Mouse (Mus musculus): Measurements from ENCODE around the gene Chchd2. TPM values are rescaled to one million over a fixed set of nuclear protein-coding genes. Genes with fewer than 3 reads are reported as not detected.
"Not testable (repeated sequence)": the region's sequence is repeated elsewhere in the genome, so short reads cannot be mapped to it uniquely, and the experiment has no call there.

Gene Chchd2
- total RNA-seq, 1 experiment from 2014 or later: 116 TPM

DNA sequence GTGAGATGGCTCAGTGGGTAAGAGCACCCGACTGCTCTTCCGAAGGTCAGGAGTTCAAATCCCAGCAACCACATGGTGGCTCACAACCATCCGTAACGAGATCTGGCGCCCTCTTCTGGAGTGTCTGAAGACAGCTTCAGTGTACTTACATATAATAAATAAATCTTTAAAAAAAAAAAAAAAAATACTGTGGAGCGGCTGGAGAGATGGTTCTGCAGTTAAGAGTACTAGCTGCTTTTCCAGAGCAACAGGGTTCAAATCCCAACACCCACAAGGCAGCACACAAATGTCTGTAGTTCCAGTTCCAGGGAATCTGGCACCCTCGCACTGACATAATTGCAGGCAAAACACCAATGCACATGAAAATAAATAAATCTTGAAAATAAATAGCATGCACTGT, 3.1 kb upstream of the Chchd2 start:
- ATAC-seq (ENCODE audit: extremely low read depth, insufficient number of reproducible peaks, low FRiP score, poor library complexity, severe bottlenecking): not testable (repeated sequence)

DNA sequence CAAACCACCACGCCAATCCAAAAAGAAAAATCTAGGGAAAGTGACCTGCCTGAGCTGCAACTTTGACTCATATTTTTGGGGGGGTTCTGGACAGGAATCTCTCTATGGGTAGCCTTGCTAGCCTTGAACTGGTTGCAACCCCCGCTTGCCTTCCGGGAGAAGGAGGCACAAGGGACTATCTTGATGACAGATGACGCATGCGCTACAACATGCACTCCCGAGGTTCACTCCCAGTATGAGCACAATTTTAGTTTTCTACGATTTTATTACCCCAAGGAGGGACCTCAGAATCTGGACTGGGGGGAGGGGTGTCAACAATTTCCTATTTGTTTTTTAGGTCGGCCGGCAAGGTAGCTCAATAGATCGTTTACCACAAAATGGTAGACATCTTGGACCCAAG, 999 bp downstream of the Chchd2 start:
- ATAC-seq (ENCODE audit: extremely low read depth, insufficient number of reproducible peaks, low FRiP score, poor library complexity, severe bottlenecking): no peak

DNA sequence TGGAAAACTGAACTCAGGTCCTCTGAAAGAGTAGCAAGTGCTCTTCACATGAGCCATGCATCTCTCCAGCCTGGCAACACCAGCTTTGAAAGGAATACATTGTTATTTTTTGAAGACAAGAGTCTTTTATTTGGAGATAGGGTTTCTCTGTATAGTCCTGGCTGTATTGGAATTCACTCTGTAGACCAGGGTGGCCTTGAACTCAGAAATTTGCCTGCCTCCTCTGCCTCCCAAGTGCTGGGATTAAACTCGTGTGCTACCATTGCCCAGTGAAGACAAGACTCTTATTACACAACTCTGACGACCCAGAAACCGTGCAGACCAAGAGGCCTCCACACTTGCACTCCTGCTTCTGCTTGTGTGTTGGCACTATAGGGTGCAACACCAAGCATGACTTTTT, 7.4 kb downstream of the Chchd2 start:
- no peak for ATAC-seq (ENCODE audit: extremely low read depth, insufficient number of reproducible peaks, low FRiP score, poor library complexity, severe bottlenecking)

DNA sequence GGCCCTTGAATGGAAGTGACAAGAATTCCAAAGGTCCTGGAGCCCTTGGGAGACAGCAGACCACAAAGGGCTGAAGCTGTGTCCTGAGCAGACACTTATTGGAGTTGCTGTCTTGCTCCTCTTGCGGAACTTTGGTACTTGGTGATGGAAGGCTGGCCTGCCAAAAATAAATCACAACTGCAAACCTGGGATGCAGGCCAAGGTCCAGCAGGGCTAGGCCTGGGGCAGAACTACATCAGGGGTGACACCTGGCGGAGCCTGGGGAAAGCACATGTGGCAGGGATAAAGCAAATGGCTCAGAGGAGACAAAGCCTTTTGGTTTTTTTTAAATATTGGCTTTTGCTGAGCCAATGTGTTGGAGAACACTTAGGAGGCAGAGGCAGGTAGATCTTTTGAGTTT, 8.3 kb downstream of the Chchd2 start:
- no peak for ATAC-seq (ENCODE audit: extremely low read depth, insufficient number of reproducible peaks, low FRiP score, poor library complexity, severe bottlenecking)

DNA sequence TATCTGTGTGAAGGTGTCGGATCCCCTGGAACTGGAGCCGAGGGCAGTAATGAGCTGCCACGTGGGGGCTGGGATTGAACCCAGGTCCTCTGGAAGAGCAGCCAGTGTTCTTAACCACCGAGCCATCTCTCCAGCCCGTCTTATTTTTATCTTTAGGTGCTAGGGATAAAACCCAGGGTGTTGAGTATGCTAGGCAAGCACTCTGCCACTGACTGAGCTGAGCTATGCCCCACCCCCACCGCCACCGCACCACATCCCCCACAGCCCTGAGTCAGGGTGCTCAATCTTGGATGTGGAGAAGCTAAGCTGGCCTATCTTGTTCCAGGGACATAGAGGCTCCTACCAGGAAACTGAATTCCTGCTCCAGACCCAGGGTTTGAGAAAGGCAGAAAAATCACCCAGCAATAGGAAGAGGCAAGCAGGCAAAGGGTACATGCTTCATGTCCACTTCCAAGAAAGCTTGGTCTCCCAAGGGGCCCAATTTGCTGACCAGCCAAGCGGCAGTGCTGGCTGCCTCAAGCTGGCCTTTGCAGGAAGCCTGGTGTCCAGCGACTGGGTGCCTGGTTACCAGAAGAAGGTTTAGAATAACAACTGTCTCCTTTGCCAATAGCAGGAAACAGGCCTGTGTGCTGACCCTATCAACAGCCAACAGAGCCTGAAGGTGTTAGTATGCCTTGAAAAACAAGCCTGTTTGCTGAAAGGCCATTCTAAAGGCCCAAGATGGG, 9.4 kb downstream of the Chchd2 start:
- ATAC-seq (ENCODE audit: extremely low read depth, insufficient number of reproducible peaks, low FRiP score, poor library complexity, severe bottlenecking): no peak

DNA sequence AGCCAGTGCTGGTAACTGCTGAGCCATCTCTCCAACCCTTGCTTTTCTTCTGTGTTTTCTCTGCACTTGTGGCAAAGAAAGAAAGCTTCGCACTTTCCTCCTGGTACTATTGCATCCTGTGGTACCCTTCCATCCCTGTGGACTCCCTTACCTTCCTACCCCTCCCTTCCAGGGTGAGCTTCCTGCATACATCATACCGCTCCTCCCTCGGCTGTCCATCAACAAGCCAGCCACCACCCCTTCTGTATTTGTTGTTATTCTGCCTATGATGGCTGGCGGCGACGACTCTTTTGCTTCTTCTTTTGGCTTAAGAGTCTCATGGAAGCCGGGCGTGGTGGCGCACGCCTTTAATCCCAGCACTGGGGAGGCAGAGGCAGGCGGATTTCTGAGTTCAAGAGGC, 12.2 kb downstream of the Chchd2 start:
- no peak for ATAC-seq (ENCODE audit: extremely low read depth, insufficient number of reproducible peaks, low FRiP score, poor library complexity, severe bottlenecking)

DNA sequence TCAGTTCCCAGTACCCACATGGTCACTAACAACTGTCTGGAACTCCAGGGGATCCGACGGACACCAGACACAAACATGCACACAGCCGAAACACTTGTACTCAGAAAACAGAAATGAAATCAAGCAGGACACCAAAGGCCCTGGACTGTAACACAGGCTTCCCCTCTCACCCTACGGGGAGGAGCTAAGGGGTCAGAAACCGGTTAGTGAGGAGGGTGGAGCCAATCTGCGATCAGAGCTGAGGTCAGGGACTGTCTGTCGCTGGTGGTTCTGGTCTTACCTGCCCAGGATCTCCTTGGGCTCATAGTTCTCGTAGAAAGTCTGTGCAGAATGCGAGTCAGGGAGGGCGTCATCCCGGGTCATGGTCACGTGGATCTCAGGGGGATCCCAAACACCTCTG, 13.3 kb downstream of the Chchd2 start:
- ATAC-seq (ENCODE audit: extremely low read depth, insufficient number of reproducible peaks, low FRiP score, poor library complexity, severe bottlenecking): no peak

DNA sequence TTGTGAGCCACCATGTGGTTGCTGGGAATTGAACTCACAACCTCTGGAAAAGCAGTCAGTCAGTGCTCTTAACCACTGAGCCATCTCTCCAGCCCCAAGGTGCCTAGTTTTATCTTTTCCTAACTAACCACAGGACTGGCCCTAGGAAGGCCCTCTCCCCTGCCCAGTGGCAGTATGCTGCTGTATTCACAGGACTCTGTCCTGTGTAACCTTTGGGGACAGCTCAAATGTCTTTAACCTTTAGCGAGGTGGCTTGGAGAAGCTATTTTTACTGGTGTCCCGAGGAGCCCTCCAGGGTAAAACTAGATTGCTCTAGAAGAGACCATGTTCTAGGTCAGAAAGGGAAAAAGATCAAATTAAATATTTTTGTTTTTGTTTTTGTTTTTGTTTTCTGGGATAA, 16.0 kb downstream of the Chchd2 start:
- no peak for ATAC-seq (ENCODE audit: extremely low read depth, insufficient number of reproducible peaks, low FRiP score, poor library complexity, severe bottlenecking)

DNA sequence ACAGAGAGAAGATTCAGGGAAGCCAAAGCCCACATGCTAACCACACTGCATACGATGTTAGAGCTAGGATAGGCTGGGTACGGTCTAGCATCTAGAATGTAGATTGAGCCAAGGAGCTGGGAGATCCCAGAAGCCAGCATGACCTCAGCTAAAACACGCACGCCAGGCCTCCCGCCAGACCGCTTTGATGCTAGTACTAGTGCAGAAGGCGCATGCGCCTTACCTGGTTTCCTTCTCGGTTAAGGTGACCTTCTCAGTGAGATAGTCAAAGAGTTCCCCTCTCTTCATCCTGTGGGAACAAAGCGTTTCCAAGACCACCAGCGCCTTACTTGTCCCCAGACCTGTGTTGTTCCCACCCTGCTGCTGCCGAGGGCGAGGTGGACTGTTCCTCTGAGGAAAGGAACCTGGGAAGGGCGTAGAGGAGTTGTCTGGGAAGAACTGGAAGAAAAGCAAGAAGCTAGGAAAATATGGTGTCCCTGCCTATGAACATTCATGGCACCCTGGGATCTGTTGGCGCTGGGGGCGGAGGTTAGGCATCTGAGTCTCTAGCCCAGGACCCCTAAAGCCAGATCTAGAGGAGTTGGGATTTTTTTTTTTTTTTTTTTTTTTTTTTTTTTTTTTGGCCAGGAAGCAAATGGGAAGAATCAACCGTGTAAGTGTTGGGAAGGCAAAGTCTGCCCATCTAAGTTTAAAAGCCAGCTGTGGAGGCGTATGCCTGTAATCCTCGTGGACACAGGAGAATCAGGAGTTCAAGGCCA, 17.9 kb downstream of the Chchd2 start:
- ATAC-seq (ENCODE audit: extremely low read depth, insufficient number of reproducible peaks, low FRiP score, poor library complexity, severe bottlenecking): no peak

DNA sequence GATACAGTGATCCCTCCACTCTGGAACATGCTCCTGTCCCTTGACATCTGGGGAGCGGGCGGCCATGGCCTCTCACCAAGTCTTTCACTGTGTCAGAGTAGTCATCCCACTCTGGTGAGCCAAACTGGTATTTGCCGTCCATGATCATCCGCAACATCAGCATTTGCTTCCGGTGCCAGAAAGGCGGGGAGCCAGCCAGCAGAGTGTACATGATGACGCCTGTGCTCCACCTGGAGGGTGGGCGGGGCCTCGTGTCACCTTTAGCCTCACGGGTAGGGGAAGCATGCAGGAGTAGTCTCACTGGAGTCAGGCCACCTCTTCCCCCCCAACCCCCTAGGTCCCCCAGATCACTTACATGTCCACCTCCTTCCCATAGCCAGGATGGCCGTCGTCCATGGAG, 21.4 kb downstream of the Chchd2 start:
- no peak for ATAC-seq (ENCODE audit: extremely low read depth, insufficient number of reproducible peaks, low FRiP score, poor library complexity, severe bottlenecking)

DNA sequence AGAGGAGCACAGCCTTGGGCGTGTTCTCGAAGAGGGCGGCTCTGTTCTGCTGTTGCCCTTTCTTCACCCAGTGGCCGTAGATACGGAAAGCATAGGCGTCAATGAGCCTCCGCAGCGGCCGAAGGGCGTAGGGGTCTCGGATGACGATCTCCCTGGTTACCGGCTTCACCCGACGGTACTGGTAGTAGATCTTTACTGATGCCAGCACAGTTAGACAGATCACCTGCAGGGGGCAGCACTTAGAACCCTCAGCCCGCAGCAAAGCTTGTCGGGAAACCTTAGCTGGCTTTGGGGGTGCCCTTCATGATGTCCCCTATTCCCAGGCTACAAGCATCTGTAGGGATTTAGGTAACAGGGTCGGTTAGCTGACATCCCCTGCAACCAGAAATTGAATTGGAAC, 22.8 kb downstream of the Chchd2 start:
- no peak for ATAC-seq (ENCODE audit: extremely low read depth, insufficient number of reproducible peaks, low FRiP score, poor library complexity, severe bottlenecking)

DNA sequence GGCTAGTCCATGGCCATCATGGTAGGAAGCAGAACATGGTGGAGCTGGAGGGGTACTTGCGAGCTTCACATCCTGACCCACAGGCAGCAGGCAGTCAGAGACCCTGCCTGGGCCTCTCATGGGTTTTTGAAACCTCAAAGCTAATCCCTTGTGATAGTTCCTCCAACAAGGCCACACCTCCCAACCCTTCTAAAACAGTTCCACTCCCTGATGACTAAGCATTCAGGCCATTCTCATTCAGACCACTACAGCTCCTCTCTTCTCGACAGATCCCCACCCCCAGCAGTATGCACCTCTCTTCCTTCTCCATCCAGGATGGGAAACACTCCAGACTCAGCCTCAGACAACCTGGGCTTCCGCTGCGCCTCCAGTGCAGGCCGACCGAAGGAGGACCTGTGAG, 24.9 kb downstream of the Chchd2 start:
- ATAC-seq (ENCODE audit: extremely low read depth, insufficient number of reproducible peaks, low FRiP score, poor library complexity, severe bottlenecking): no peak

DNA sequence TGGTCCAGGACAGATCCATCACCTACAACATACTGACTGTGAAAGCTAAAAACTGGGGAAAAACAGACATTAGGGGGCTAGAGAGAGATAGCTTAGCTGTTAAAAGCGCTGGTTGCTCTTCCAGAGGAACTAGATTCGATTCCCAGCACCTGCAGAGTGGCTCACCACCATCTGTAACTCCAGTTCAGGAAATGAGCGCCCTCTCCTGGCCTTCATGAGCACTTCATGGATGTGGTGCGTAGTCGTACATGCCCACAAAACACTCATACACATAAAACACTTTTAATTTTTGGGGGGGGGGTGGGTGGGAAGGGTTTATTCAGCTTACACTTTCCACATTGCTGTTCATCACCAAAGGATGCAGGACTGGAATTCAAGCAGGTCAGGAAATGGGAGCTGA, 30.9 kb downstream of the Chchd2 start:
- no peak for ATAC-seq (ENCODE audit: extremely low read depth, insufficient number of reproducible peaks, low FRiP score, poor library complexity, severe bottlenecking)

DNA sequence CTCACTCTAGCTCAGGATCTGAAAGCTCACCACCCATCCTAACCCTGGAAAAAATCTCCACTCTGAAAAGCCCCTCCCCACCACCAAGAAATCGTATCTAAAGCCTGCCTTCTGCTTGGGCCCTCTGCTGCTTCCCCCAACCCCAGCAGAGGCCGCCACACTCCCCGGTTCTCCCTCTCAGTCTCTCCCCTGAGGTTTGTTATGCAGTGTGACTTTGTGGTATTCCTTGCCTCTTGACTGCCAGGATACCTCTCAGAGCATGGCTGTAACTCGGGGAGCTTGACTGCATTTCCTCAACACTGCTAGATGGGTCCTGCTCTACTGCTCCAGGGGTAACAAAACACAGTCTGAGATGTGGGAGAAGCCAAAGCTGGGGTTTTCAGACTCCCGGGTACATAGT, 32.1 kb downstream of the Chchd2 start:
- no peak for ATAC-seq (ENCODE audit: extremely low read depth, insufficient number of reproducible peaks, low FRiP score, poor library complexity, severe bottlenecking)

DNA sequence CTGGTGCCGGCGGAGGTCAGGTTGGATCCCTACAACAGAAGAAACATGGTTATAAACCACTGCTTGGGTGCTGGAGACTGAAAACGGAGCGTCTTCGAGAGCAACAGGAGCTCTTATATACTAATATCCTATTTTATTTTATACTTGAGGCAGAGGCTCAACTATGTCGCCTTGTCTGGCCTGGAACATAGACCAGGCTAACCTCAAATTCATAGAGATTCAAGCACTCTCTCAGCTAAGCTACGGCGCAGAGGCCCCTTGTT, 39.8 kb downstream of the Chchd2 start:
- no peak for ATAC-seq (ENCODE audit: extremely low read depth, insufficient number of reproducible peaks, low FRiP score, poor library complexity, severe bottlenecking)

DNA sequence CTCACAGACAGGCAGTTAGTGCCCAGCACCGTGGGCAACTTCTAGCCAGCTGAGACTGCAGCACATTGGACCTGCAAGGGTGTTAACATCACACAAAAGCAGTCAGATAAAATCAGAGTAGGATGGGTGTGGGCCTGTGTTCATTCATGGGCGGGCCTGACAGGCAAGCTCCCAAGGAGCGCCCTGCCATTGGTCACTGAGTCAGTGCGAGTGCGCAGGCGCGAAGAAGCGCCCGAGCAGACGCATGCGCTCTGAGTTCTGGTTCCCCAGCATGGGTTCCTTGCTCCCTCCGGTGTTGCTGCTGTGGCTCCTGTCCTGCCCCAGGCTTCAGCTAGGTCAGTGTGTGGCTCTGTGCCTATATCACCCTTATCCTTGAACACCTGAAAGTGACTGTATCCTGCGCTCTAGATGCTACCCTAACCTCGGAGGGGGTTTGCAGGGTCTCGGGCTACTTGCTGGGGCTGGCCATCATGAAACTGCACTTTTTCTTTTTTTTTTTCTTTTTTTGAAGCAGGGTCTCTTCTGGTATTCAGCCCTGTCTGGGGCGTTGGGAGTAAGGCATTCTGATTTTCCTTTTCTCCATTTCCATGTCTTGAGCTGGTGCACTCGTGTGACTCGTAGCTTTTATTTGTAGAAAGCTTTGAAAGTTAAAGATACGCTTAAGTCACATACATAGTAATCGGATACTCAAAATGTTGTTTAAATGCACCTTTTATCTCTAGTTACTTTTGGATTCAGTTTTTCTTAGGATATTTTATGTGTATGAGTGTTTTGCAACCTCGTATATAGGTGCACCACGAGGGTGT, 40.3 kb downstream of the Chchd2 start, which contains the start of gene Sumf2:
Sumf2 (plus strand) TSS at position 235 of the 806 bp plus-strand sequence.
- ATAC-seq (ENCODE audit: extremely low read depth, insufficient number of reproducible peaks, low FRiP score, poor library complexity, severe bottlenecking): peak; percentile 96

DNA sequence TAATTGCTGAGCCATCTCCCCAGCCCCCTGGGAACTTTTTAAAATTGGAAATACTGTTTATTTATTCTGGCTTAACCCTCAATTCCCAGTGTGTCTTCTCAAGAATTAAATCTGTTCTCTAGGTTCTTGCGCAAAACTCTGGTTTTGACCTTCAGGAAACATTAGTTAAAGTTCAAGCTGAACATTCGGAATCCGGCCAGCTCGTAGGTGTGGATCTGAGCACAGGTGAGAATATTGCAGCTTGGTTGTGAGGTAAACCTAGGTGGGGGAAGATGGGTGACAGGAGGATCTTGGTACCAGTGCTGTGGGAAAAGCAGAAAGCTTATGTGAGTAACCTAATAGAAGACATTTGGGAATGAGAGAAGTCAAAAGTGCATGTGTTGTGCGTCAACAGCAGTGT, 42.4 kb downstream of the Chchd2 start:
- ATAC-seq (ENCODE audit: extremely low read depth, insufficient number of reproducible peaks, low FRiP score, poor library complexity, severe bottlenecking): no peak

All from neutrophil, adult 5-6 weeks (primary cell).